Mouse (Mus musculus): Measurements from ENCODE around the gene Ccl9. TPM values are rescaled to one million over a fixed set of nuclear protein-coding genes. Genes with fewer than 3 reads are reported as not detected.

Gene Ccl9
- polyA plus RNA-seq, 1 experiment from 2014 or later = 1.7 TPM

GRCm38 (mm10) chr11:83597796-83598195 lies 19.4 kb upstream of the Ccl9 start:
- Histone ChIP-seq H3K9me3 (replicated peaks) (no peaks in the 10 kb centered on the region), H3K36me3 (no peaks in the 10 kb centered on the region), H3K27me3 (no peaks in the 10 kb centered on the region), H3K4me1 (no peaks in the 10 kb centered on the region), H3K27ac (no peak overlapping the region), H3K4me3 (no peak overlapping the region), H3K4me2 (replicated peaks) (no peak overlapping the region), H3K9ac (no peak overlapping the region)
- 93% methylated on average over 7 of the region's 7 CpGs for WGBS
- no peak for ATAC-seq (ENCODE audit: low FRiP score)

- H3K9ac ChIP-seq = no peak overlapping the region
- no peaks in the 10 kb centered on the region for H3K36me3 ChIP-seq
- H3K9me3 ChIP-seq (replicated peaks) = no peaks in the 10 kb centered on the region
- no peaks in the 10 kb centered on the region for H3K4me1 ChIP-seq
- H3K4me2 ChIP-seq (replicated peaks) = no peak overlapping the region
- ATAC-seq (ENCODE audit: low FRiP score) = no peak
- H3K4me3 ChIP-seq = no peak overlapping the region
- 82% methylated on average over 7 of the region's 7 CpGs for WGBS
- H3K27ac ChIP-seq = no peak overlapping the region
- no peaks in the 10 kb centered on the region for H3K27me3 ChIP-seq
Observed at GRCm38 (mm10) chr11:83595669-83596455, 17.4 kb upstream of the Ccl9 start.

- Histone ChIP-seq H3K4me1 (no peaks in the 10 kb centered on the region), H3K4me3 (no peak overlapping the region), H3K4me2 (replicated peaks) (no peak overlapping the region), H3K27ac (no peak overlapping the region), H3K9me3 (replicated peaks) (no peaks in the 10 kb centered on the region), H3K36me3 (no peaks in the 10 kb centered on the region), H3K27me3 (no peaks in the 10 kb centered on the region), H3K9ac (no peak overlapping the region)
- WGBS = 91% methylated on average over 5 of the region's 5 CpGs
- no peak for ATAC-seq (ENCODE audit: low FRiP score)
Observed at GRCm38 (mm10) chr11:83593453-83593852, 15.0 kb upstream of the Ccl9 start.

- Histone ChIP-seq H3K27me3 (no peaks in the 10 kb centered on the region), H3K4me2 (replicated peaks) (no peak within 1 kb of the TSS), H3K27ac (no peak within 1 kb of the TSS), H3K9ac (no peak within 1 kb of the TSS), H3K4me1 (no peaks in the 10 kb centered on the region), H3K4me3 (no peak within 1 kb of the TSS), H3K9me3 (replicated peaks) (no peaks in the 10 kb centered on the region), H3K36me3 (no peaks in the 10 kb centered on the region)
- 52% methylated on average over 2 of the region's 2 CpGs for WGBS
- ATAC-seq (ENCODE audit: low FRiP score) = no peak
Observed at GRCm38 (mm10) chr11:83592853-83593252, 14.4 kb upstream of the Ccl9 start, which contains the start of gene Ccl6. Gene Ccl6 (minus strand): TSS chr11:83593087.

GRCm38 (mm10) chr11:83584232-83584631 lies 5.8 kb upstream of the Ccl9 start:
- Histone ChIP-seq H3K4me3 (no peak overlapping the region), H3K9me3 (replicated peaks) (no peaks in the 10 kb centered on the region), H3K27me3 (no peaks in the 10 kb centered on the region), H3K9ac (no peak overlapping the region), H3K36me3 (no peaks in the 10 kb centered on the region), H3K4me2 (replicated peaks) (no peak overlapping the region), H3K4me1 (no peaks in the 10 kb centered on the region), H3K27ac (no peak overlapping the region)
- ATAC-seq (ENCODE audit: low FRiP score) = no peak
- WGBS = 87% methylated on average over 2 of the region's 2 CpGs

GRCm38 (mm10) chr11:83583450-83583754 lies 5.0 kb upstream of the Ccl9 start:
- Histone ChIP-seq H3K9ac (no peak overlapping the region), H3K4me3 (no peak overlapping the region), H3K4me2 (replicated peaks) (no peak overlapping the region), H3K27ac (no peak overlapping the region), H3K9me3 (replicated peaks) (no peaks in the 10 kb centered on the region), H3K27me3 (no peaks in the 10 kb centered on the region), H3K4me1 (no peaks in the 10 kb centered on the region), H3K36me3 (no peaks in the 10 kb centered on the region)
- ATAC-seq (ENCODE audit: low FRiP score) = no peak

- H3K27ac ChIP-seq = no peak overlapping the region
- no peak for ATAC-seq (ENCODE audit: low FRiP score)
- H3K4me1 ChIP-seq = no peaks in the 10 kb centered on the region
- no peak overlapping the region for H3K9ac ChIP-seq
- H3K9me3 ChIP-seq (replicated peaks) = no peaks in the 10 kb centered on the region
- 65% methylated on average over 4 of the region's 4 CpGs for WGBS
- H3K4me3 ChIP-seq = no peak overlapping the region
- H3K36me3 ChIP-seq = no peaks in the 10 kb centered on the region
- H3K27me3 ChIP-seq = no peaks in the 10 kb centered on the region
- H3K4me2 ChIP-seq (replicated peaks) = no peak overlapping the region
Observed at GRCm38 (mm10) chr11:83582626-83583449, 4.4 kb upstream of the Ccl9 start.

- WGBS = 83% methylated on average over 4 of the region's 4 CpGs
- no peak for ATAC-seq (ENCODE audit: low FRiP score)
Observed at GRCm38 (mm10) chr11:83581626-83582610, 3.5 kb upstream of the Ccl9 start.

GRCm38 (mm10) chr11:83580699-83581232 lies 2.3 kb upstream of the Ccl9 start:
- WGBS = 54% methylated on average over 1 of the region's 1 CpGs
- Histone ChIP-seq H3K4me3 (no peak overlapping the region), H3K4me2 (replicated peaks) (no peak overlapping the region), H3K27ac (no peak overlapping the region), H3K9ac (no peak overlapping the region), H3K36me3 (no peaks in the 10 kb centered on the region), H3K27me3 (no peaks in the 10 kb centered on the region), H3K9me3 (replicated peaks) (no peaks in the 10 kb centered on the region), H3K4me1 (no peaks in the 10 kb centered on the region)
- no peak for ATAC-seq (ENCODE audit: low FRiP score)

More at GRCm38 (mm10) chr11:83581626-83582610, 3.5 kb upstream of the Ccl9 start:
- Histone ChIP-seq H3K4me1 (no peaks in the 10 kb centered on the region), H3K27me3 (no peaks in the 10 kb centered on the region), H3K9ac (no peak overlapping the region), H3K4me3 (no peak overlapping the region), H3K27ac (no peak overlapping the region), H3K36me3 (no peaks in the 10 kb centered on the region), H3K9me3 (replicated peaks) (no peaks in the 10 kb centered on the region), H3K4me2 (replicated peaks) (no peak overlapping the region)

- Histone ChIP-seq H3K36me3 (no peaks in the 10 kb centered on the region), H3K27ac (no peak overlapping the region), H3K4me2 (replicated peaks) (no peak overlapping the region), H3K9ac (no peak overlapping the region), H3K4me1 (no peaks in the 10 kb centered on the region), H3K4me3 (no peak overlapping the region), H3K27me3 (no peaks in the 10 kb centered on the region), H3K9me3 (replicated peaks) (no peaks in the 10 kb centered on the region)
- 76% methylated on average over 3 of the region's 3 CpGs for WGBS
- no peak for ATAC-seq (ENCODE audit: low FRiP score)
Observed at GRCm38 (mm10) chr11:83578999-83579398, 563 bp upstream of the Ccl9 start.

GRCm38 (mm10) chr11:83576927-83577555 lies 1.4 kb downstream of the Ccl9 start:
- Histone ChIP-seq H3K36me3 (no peaks in the 10 kb centered on the region), H3K4me3 (no peak overlapping the region), H3K9me3 (replicated peaks) (no peaks in the 10 kb centered on the region), H3K27ac (no peak overlapping the region), H3K27me3 (no peaks in the 10 kb centered on the region), H3K4me1 (no peaks in the 10 kb centered on the region), H3K9ac (no peak overlapping the region), H3K4me2 (replicated peaks) (no peak overlapping the region)
- 88% methylated on average over 4 of the region's 4 CpGs for WGBS
- no peak for ATAC-seq (ENCODE audit: low FRiP score)

Measured in hindbrain, embryonic 12.5 days (tissue).